Mouse (Mus musculus): ENCODE measurements at regions not wholly inside any gene's neighbourhood (a gene's known extent, or its start where the extent isn't known, plus 50 kb on each side); places are given as distances from the start of the nearest gene placed in this dataset.

- DNase-seq = peak; percentile 45
These were observed 61.2 kb upstream of the Ptchd3 start for GRCm38 (mm10) chr11:121768824-121769223.

- DNase-seq = no peak
These were observed 60.0 kb upstream of the Ptchd3 start for GRCm38 (mm10) chr11:121770061-121770460.

GRCm38 (mm10) chr11:121776947-121777346 lies 53.1 kb upstream of the Ptchd3 start:
- no peak for DNase-seq

- DNase-seq = no peak
These were observed 52.5 kb upstream of the Ptchd3 start for GRCm38 (mm10) chr11:121777553-121777952.

Data from adrenal gland, adult 8-10 months (tissue).